In genomic region chr2:156515565-156516185, GRCm38 (mm10) we compare ENCODE assay signal across 8 mouse cellular contexts. TPM values are rescaled to one million over a fixed set of nuclear protein-coding genes. Genes with fewer than 3 reads are reported as not detected.
DNase-seq lines count a peak whose midpoint lies in the region; ATAC-seq lines count a peak whose summit lies in the region.

No protein-coding gene starts in this region.

- H3K36me3 ChIP-seq in kidney, embryonic 16.5 days (ENCODE audit: insufficient read depth, low read length), result 0 out of 2 replicates have a peak, but pooled peaks cover 4% of the 10 kb centered on the region
- peaks cover 21% of the 10 kb centered on the region for H3K36me3 ChIP-seq in stomach, embryonic 14.5 days (ENCODE audit: control insufficient read depth, insufficient read depth, low read length)

- peak; percentile 44; the same call in 1 of the 2 replicates for ATAC-seq in kidney, embryonic 16.5 days (ENCODE audit: low FRiP score, low TSS enrichment)
- ATAC-seq in stomach, embryonic 14.5 days (ENCODE audit: insufficient number of reproducible peaks, insufficient read depth, low FRiP score, low read depth), result peak; percentile 50; the same call in 1 of the 2 replicates

- H3K4me2 ChIP-seq in kidney, embryonic 16.5 days (replicated peaks; ENCODE audit: low read depth, low read length), result no peak overlapping the region
- H3K4me2 ChIP-seq in stomach, embryonic 14.5 days (replicated peaks; ENCODE audit: low read depth, low read length), result no peak overlapping the region

- no peak overlapping the region for H3K27ac ChIP-seq in kidney, embryonic 16.5 days (ENCODE audit: low read length)
- no peak overlapping the region for H3K27ac ChIP-seq in stomach, embryonic 14.5 days (ENCODE audit: low read length)

- H3K4me1 ChIP-seq in kidney, embryonic 16.5 days (ENCODE audit: insufficient read depth, low read length), result no peaks in the 10 kb centered on the region
- H3K4me1 ChIP-seq in stomach, embryonic 14.5 days (ENCODE audit: control insufficient read depth, insufficient read depth, low read length), result no peaks in the 10 kb centered on the region

- no peaks in the 10 kb centered on the region for H3K9me3 ChIP-seq in kidney, embryonic 16.5 days (ENCODE audit: low read length)
- no peaks in the 10 kb centered on the region for H3K9me3 ChIP-seq in stomach, embryonic 14.5 days (ENCODE audit: control insufficient read depth, low read depth, low read length)

- intact Hi-C loops in gastrocnemius, postnatal 36 days (cut with DNase I), result no loop called here

- H3K9ac ChIP-seq in kidney, embryonic 16.5 days (replicated peaks; ENCODE audit: low read length), result no peak overlapping the region
- no peak overlapping the region for H3K9ac ChIP-seq in stomach, embryonic 14.5 days (replicated peaks; ENCODE audit: low read depth, low read length)

- DNase-seq in 416B (ENCODE audit: low read depth) (peak; percentile 60), liver (peak; percentile 71)
- DNase-seq in adrenal gland, postnatal 10 days, result peak; percentile 89
- DNase-seq in embryo, embryonic 11 days, result peak; percentile 74
- peak; percentile 39 to 68 for DNase-seq in gastrocnemius, postnatal 36 days
- DNase-seq in neural tube, embryonic 10.5 days (ENCODE audit: extremely low spot score, low spot score), result peak; percentile 78

- no peak overlapping the region for H3K4me3 ChIP-seq in kidney, embryonic 16.5 days (ENCODE audit: low read length)
- H3K4me3 ChIP-seq in stomach, embryonic 14.5 days (ENCODE audit: low read depth, low read length), result no peak overlapping the region

- WGBS in kidney, embryonic 16.5 days, result 19% methylated on average over 7 of the region's 7 CpGs
- WGBS in stomach, embryonic 14.5 days, result 24% methylated on average over 7 of the region's 7 CpGs

- no peaks in the 10 kb centered on the region for H3K27me3 ChIP-seq in kidney, embryonic 16.5 days (ENCODE audit: insufficient read depth, low read length)
- no peaks in the 10 kb centered on the region for H3K27me3 ChIP-seq in stomach, embryonic 14.5 days (ENCODE audit: control insufficient read depth, insufficient read depth, low read length)

RNA-seq across cellular contexts. Expression of gene Aar2, which starts 31.7 kb away (rescaled TPM):
- 10 to 100 TPM; 27.2 TPM for total RNA-seq in adrenal gland, postnatal 10 days (2021)
- 10 to 100 TPM; 18.6 to 19.1 TPM for total RNA-seq in gastrocnemius, postnatal 36 days (2021)
- polyA plus RNA-seq in kidney, embryonic 16.5 days (2015; fragmentation: Nextera tagmentation; extraction: Ambion mirVana), result 40.4 and 41.3 TPM in 2 replicates
- polyA plus RNA-seq in stomach, embryonic 14.5 days (2014; fragmentation: Nextera tagmentation; extraction: Ambion mirVana), result 38.6 and 42.2 TPM in 2 replicates
